Comparison of ENCODE assay signal across 8 mouse cellular contexts in genomic region chr11:70755645-70756044, GRCm38 (mm10). TPM values are rescaled to one million over a fixed set of nuclear protein-coding genes. Genes with fewer than 3 reads are reported as not detected.
DNase-seq lines count a peak whose midpoint lies in the region; ATAC-seq and TF ChIP-seq lines count a peak whose summit lies in the region.

No protein-coding gene starts in this region.

- TF ChIP-seq EP300 in lung, postnatal 0 days (IDR thresholded peaks at IDR 0.05): no peak

- no peaks in the 10 kb centered on the region for H3K9me3 ChIP-seq in lung, postnatal 0 days (ENCODE audit: low read length)

- no peak overlapping the region for H3K4me3 ChIP-seq in C2C12 (ENCODE audit: insufficient read depth, poor library complexity, severe bottlenecking)
- H3K4me3 ChIP-seq in lung, postnatal 0 days (ENCODE audit: low read depth, low read length): no peak overlapping the region

- WGBS in lung, postnatal 0 days: 3% methylated on average over 7 of the region's 7 CpGs

- H3K36me3 ChIP-seq in C2C12 (ENCODE audit: control insufficient read depth, insufficient read depth): no peaks in the 10 kb centered on the region
- no peaks in the 10 kb centered on the region for H3K36me3 ChIP-seq in lung, postnatal 0 days (ENCODE audit: insufficient read depth, low read length)

- H3K79me2 ChIP-seq in C2C12 (ENCODE audit: control insufficient read depth, insufficient read depth): no peaks in the 10 kb centered on the region

- no peak overlapping the region for H3K4me2 ChIP-seq in lung, postnatal 0 days (replicated peaks; ENCODE audit: low read depth, low read length)

- peak; percentile 63 for ATAC-seq in lung, postnatal 0 days

- peak; percentile 80 for DNase-seq in R1 (ENCODE audit: low read depth, low spot score)
- peak; percentile 87 to 93 for DNase-seq in cerebellum, postnatal 25 days
- peak; percentile 89 for DNase-seq in gastrocnemius, postnatal 10 days
- peak; percentile 75 to 93 for DNase-seq in kidney, postnatal 25 days
- peak; percentile 88 for DNase-seq in lung, postnatal 0 days (ENCODE audit: low spot score)
- DNase-seq in ovary, postnatal 36 days (ENCODE audit: low spot score): peak; percentile 77
- DNase-seq in thymus, postnatal 25 days: peak; percentile 87

- H3ac ChIP-seq in C2C12 (ENCODE audit: control insufficient read depth, insufficient read length, low read depth): no peak overlapping the region

- H3K9ac ChIP-seq in lung, postnatal 0 days (replicated peaks; ENCODE audit: low read depth): no peak overlapping the region

- H3K4me1 ChIP-seq in lung, postnatal 0 days (ENCODE audit: insufficient read depth, low read depth, low read length): no peaks in the 10 kb centered on the region

- no peak overlapping the region for H3K27ac ChIP-seq in lung, postnatal 0 days (ENCODE audit: low read length)

- no peaks in the 10 kb centered on the region for H3K27me3 ChIP-seq in C2C12 (ENCODE audit: control insufficient read depth, insufficient read depth, insufficient read length)
- H3K27me3 ChIP-seq in lung, postnatal 0 days (replicated peaks; ENCODE audit: insufficient read depth, low read length): no peaks in the 10 kb centered on the region

- H3K79me3 ChIP-seq in C2C12 (ENCODE audit: low read depth): no peaks in the 10 kb centered on the region

- peak; percentile 49 for TF ChIP-seq CTCF in C2C12 (IDR thresholded peaks at IDR 0.05; ENCODE audit: control insufficient read depth, insufficient read depth, insufficient read length)
- TF ChIP-seq CTCF in lung, postnatal 0 days (IDR thresholded peaks at IDR 0.05): peak; percentile 96

TF ChIP-seq in C2C12, 6 proteins besides CTCF, POLR2A, EP300 and RAD21:
- TF ChIP-seq CEBPB (IDR thresholded peaks at IDR 0.05; ENCODE audit: low read depth) (no peak), MYOG (IDR thresholded peaks at IDR 0.05; ENCODE audit: control insufficient read depth, extremely low read depth, insufficient read length) (no peak), MAX (IDR thresholded peaks at IDR 0.05) (no peak), FOSL1 (IDR thresholded peaks at IDR 0.05; ENCODE audit: insufficient read depth, low read length, poor library complexity, severe bottlenecking) (no peak)
TF ChIP-seq in C2C12: peak in this region for 0.

RNA-seq across cellular contexts. Expression of gene Zfp3, which starts 8.4 kb away (rescaled TPM):
- polyA plus RNA-seq in C2C12 (2012; fragmentation: generic; extraction: Trizol): 1.1 TPM
- total RNA-seq in gastrocnemius, postnatal 10 days (2021): 10 to 100 TPM; 11.6 to 12.4 TPM
- polyA plus RNA-seq in lung, postnatal 0 days (2015; fragmentation: Nextera tagmentation; extraction: Ambion mirVana): 3.5 and 3.6 TPM in 2 replicates

RNA-seq across cellular contexts. Expression of gene Kif1c, which starts 55.3 kb away (rescaled TPM):
- 99.8 TPM for polyA plus RNA-seq in C2C12 (2012; fragmentation: generic; extraction: Trizol)
- total RNA-seq in gastrocnemius, postnatal 10 days (2021): 100 to 1,000 TPM; 195 to 205 TPM
- polyA plus RNA-seq in lung, postnatal 0 days (2015; fragmentation: Nextera tagmentation; extraction: Ambion mirVana): 4.8 and 5.3 TPM in 2 replicates

RNA-seq across cellular contexts. Expression of gene Inca1, which starts 55.7 kb away (rescaled TPM):
- 0.42 TPM for polyA plus RNA-seq in C2C12 (2012; fragmentation: generic; extraction: Trizol)
- total RNA-seq in gastrocnemius, postnatal 10 days (2021): 1 to 10 TPM; 1.6 to 2.5 TPM
- 2.4 and 2.6 TPM in 2 replicates for polyA plus RNA-seq in lung, postnatal 0 days (2015; fragmentation: Nextera tagmentation; extraction: Ambion mirVana)

RNA-seq across cellular contexts. Expression of gene Scimp, which starts 56.7 kb away (rescaled TPM):
- polyA plus RNA-seq in C2C12 (2012; fragmentation: generic; extraction: Trizol): not detected
- total RNA-seq in gastrocnemius, postnatal 10 days (2021): not detected
- 0.96 and 2.1 TPM in 2 replicates for polyA plus RNA-seq in lung, postnatal 0 days (2015; fragmentation: Nextera tagmentation; extraction: Ambion mirVana)

Comparison
In these comparisons a context has a peak if more than half of its experiments do, and no peak if none do; other contexts are left out.
1. RNA of gene Kif1c, which starts 55.3 kb away (polyA plus RNA-seq): 99.8 TPM in C2C12 (single experiment); 4.8 to 5.3 TPM in lung, postnatal 0 days; every median in the first group is over 10 times any median in the second.
2. Peak in every context shown above with its lines, with median percentiles within 50 percentile points of each other: DNase-seq.